Mouse (Mus musculus): ENCODE data around the gene Serpinb2. TPM values are rescaled to one million over a fixed set of nuclear protein-coding genes. Genes with fewer than 3 reads are reported as not detected.

The Serpinb2 gene
- total RNA-seq, 2 experiments from 2014 or later, result 9.6 to 40.7 TPM

GRCm38 (mm10) chr1:107577514-107577913 is 66.3 kb downstream of the Serpinb2 start:
- no peak for ATAC-seq (ENCODE audit: poor library complexity, severe bottlenecking)

DNA sequence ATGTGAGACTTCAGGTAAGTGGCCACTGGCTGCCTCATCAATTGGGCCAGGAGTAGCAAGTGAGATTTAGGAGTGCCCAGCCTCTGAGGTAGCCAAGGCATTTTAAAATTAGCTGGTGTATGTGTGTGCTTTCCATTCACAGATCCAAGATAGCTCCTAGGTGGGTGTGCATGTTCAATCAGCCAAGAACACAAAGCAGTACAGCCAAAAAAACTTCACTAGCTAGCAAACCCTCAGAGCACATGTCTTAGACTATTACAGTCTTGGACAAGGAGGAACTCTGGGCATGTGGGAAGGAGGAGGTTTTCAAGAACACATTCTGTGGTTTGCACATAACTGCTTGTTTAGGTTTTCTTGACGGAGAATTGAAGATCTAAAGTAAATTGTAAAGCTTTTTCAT is 70.0 kb downstream of the Serpinb2 start:
- ATAC-seq (ENCODE audit: poor library complexity, severe bottlenecking), result no peak

GRCm38 (mm10) chr1:107582900-107583299 is 71.7 kb downstream of the Serpinb2 start:
- peak; percentile 79 for ATAC-seq (ENCODE audit: poor library complexity, severe bottlenecking)

DNA sequence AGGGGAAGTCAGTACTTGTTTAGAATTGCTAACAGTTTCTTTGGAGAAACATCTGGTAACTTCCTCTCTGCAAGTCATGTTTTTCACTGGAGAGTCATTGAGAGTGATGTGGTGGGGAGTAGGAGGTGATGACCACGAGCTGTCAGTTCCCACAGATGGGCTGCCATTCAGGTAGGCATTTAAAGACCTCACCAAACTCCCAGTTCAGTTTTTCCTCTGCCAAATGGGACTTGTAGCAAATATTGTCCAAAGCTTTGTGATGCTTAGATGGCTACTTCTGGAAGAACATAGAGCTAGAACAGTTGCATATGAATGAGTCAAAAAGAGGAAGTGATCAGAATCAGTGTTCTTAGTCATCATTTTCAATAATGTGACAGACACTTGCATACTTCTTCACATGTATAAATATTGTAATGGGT is 72.7 kb downstream of the Serpinb2 start:
- ATAC-seq (ENCODE audit: poor library complexity, severe bottlenecking), result peak; percentile 82

DNA sequence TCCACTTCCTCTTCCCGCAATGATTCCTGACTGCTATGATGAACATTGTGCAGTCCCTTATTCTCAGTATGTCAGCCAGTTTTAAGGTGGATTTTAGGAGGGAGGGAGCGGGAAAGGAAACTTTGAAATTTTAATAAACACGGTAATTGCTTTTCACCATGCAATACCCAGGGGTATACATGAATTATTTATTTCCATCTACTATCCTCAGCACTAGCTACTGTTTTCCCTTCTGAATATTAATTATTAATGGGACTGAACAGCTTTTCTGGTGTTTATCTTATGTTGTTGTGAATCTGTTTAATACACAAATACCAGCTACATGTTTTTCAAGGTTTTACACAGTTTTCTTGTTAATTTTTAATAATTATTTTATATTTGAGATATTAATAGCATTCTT is 73.7 kb downstream of the Serpinb2 start:
- no peak for ATAC-seq (ENCODE audit: poor library complexity, severe bottlenecking)

Other genes with a start within 250 kb of the Serpinb2 start
- not detected in 2 replicates for gene Serpinb3b, start 233.1 kb upstream of the Serpinb2 start, total RNA-seq (2015)
- not detected in 2 replicates for gene Serpinb3b, start 233.1 kb upstream of the Serpinb2 start, total RNA-seq (2017)
- gene Serpinb3c, start 233.1 kb upstream of the Serpinb2 start, total RNA-seq (2015), result not detected in 2 replicates
- gene Serpinb3c, start 233.1 kb upstream of the Serpinb2 start, total RNA-seq (2017), result not detected in 2 replicates
- not detected in 2 replicates for gene Serpinb11, start 150.2 kb upstream of the Serpinb2 start, total RNA-seq (2015)
- not detected in 2 replicates for gene Serpinb11, start 150.2 kb upstream of the Serpinb2 start, total RNA-seq (2017)
- not detected in 2 replicates for gene Serpinb7, start 111.8 kb upstream of the Serpinb2 start, total RNA-seq (2015)
- not detected in 2 replicates for gene Serpinb7, start 111.8 kb upstream of the Serpinb2 start, total RNA-seq (2017)
- gene Serpinb8, start 78.6 kb downstream of the Serpinb2 start, total RNA-seq (2015), result 1.5 and 2.1 TPM in 2 replicates
- 0.49 and 1.4 TPM in 2 replicates for gene Serpinb8, start 78.6 kb downstream of the Serpinb2 start, total RNA-seq (2017)